ENCODE assay signal across 18 mouse cellular contexts in genomic region chr9:78473588-78473987, GRCm38 (mm10). TPM values are rescaled to one million over a fixed set of nuclear protein-coding genes. Genes with fewer than 3 reads are reported as not detected.
DNase-seq lines count a peak whose midpoint lies in the region; ATAC-seq and TF ChIP-seq lines count a peak whose summit lies in the region.
"Had no signal": no experiment of that assay in that cellular context is flagged by ENCODE, and none has a peak within 500 bp of the region (broad histone marks: within the 10 kb centered on the region; RNA-seq: fewer than 3 reads in every experiment).

No protein-coding gene starts in this region.

- 67% methylated on average over 8 of the region's 8 CpGs for WGBS in forebrain, postnatal 0 days
- 92% methylated on average over 8 of the region's 8 CpGs for WGBS in forebrain, embryonic 10.5 days
- 79% methylated on average over 8 of the region's 8 CpGs for WGBS in midbrain, postnatal 0 days
- 90% methylated on average over 8 of the region's 8 CpGs for WGBS in midbrain, embryonic 13.5 days
- WGBS in stomach, postnatal 0 days = 70% methylated on average over 8 of the region's 8 CpGs

- H3K4me1 ChIP-seq in forebrain, postnatal 0 days (ENCODE audit: insufficient read depth) = no peaks in the 10 kb centered on the region
- peaks cover 5% of the 10 kb centered on the region; the same call in 1 of the 2 replicates for H3K4me1 ChIP-seq in forebrain, embryonic 10.5 days
- H3K4me1 ChIP-seq in midbrain, postnatal 0 days (ENCODE audit: insufficient read depth, low read length) = no peaks in the 10 kb centered on the region
- peaks cover 11% of the 10 kb centered on the region for H3K4me1 ChIP-seq in midbrain, embryonic 13.5 days (replicated peaks)
- no peaks in the 10 kb centered on the region for H3K4me1 ChIP-seq in stomach, postnatal 0 days (replicated peaks; ENCODE audit: control insufficient read depth, insufficient read depth)
- H3K4me1 ChIP-seq: midbrain, embryonic 12.5 days had no signal

- no peak overlapping the region for H3K9ac ChIP-seq in forebrain, postnatal 0 days
- H3K9ac ChIP-seq in midbrain, postnatal 0 days (replicated peaks; ENCODE audit: low read length, poor library complexity, severe bottlenecking) = no peak overlapping the region
- no peak overlapping the region for H3K9ac ChIP-seq in midbrain, embryonic 13.5 days (replicated peaks)
- no peak overlapping the region for H3K9ac ChIP-seq in stomach, postnatal 0 days (ENCODE audit: low read length)
- H3K9ac ChIP-seq: hindbrain, embryonic 15.5 days; midbrain, embryonic 12.5 days had no signal

- no peaks in the 10 kb centered on the region for H3K27me3 ChIP-seq in forebrain, postnatal 0 days (ENCODE audit: insufficient read depth, low read length)
- H3K27me3 ChIP-seq in forebrain, embryonic 10.5 days (ENCODE audit: poor library complexity, severe bottlenecking) = no peaks in the 10 kb centered on the region
- H3K27me3 ChIP-seq in midbrain, postnatal 0 days (ENCODE audit: insufficient read depth, low read length) = no peaks in the 10 kb centered on the region
- H3K27me3 ChIP-seq in midbrain, embryonic 13.5 days = no peaks in the 10 kb centered on the region
- H3K27me3 ChIP-seq in stomach, postnatal 0 days (ENCODE audit: control insufficient read depth, insufficient read depth, low read length) = no peaks in the 10 kb centered on the region
- H3K27me3 ChIP-seq: hindbrain, embryonic 15.5 days; midbrain, embryonic 12.5 days had no signal

- no peaks in the 10 kb centered on the region for H3K9me3 ChIP-seq in forebrain, postnatal 0 days (ENCODE audit: low read length)
- no peaks in the 10 kb centered on the region for H3K9me3 ChIP-seq in forebrain, embryonic 10.5 days
- H3K9me3 ChIP-seq in midbrain, postnatal 0 days (ENCODE audit: low read length) = no peaks in the 10 kb centered on the region
- H3K9me3 ChIP-seq in midbrain, embryonic 13.5 days = no peaks in the 10 kb centered on the region
- H3K9me3 ChIP-seq in stomach, postnatal 0 days (ENCODE audit: control insufficient read depth, low read length) = no peaks in the 10 kb centered on the region
- H3K9me3 ChIP-seq: hindbrain, embryonic 15.5 days; midbrain, embryonic 12.5 days had no signal

- no peak overlapping the region for H3K4me3 ChIP-seq in forebrain, postnatal 0 days (ENCODE audit: low read depth, low read length)
- H3K4me3 ChIP-seq in forebrain, embryonic 10.5 days = no peak overlapping the region
- H3K4me3 ChIP-seq in midbrain, postnatal 0 days (ENCODE audit: low read depth, low read length) = no peak overlapping the region
- H3K4me3 ChIP-seq in midbrain, embryonic 13.5 days (replicated peaks) = no peak overlapping the region
- H3K4me3 ChIP-seq in stomach, postnatal 0 days (ENCODE audit: low read depth, low read length) = no peak overlapping the region
- H3K4me3 ChIP-seq: hindbrain, embryonic 15.5 days; midbrain, embryonic 12.5 days had no signal

- TF ChIP-seq CTCF in forebrain, postnatal 0 days (IDR thresholded peaks at IDR 0.05; ENCODE audit: low read depth) = no peak
- TF ChIP-seq CTCF in midbrain, postnatal 0 days (IDR thresholded peaks at IDR 0.05) = no peak
- no peak for TF ChIP-seq CTCF in stomach, postnatal 0 days (IDR thresholded peaks at IDR 0.05; ENCODE audit: low read depth)

- no peak overlapping the region for H3K27ac ChIP-seq in forebrain, postnatal 0 days (ENCODE audit: low read depth, low read length)
- no peak overlapping the region for H3K27ac ChIP-seq in forebrain, embryonic 10.5 days
- no peak overlapping the region for H3K27ac ChIP-seq in midbrain, postnatal 0 days (ENCODE audit: low read depth, low read length)
- H3K27ac ChIP-seq in midbrain, embryonic 13.5 days = no peak overlapping the region
- H3K27ac ChIP-seq in stomach, postnatal 0 days (replicated peaks) = no peak overlapping the region
- H3K27ac ChIP-seq: hindbrain, embryonic 15.5 days; macrophage; midbrain, embryonic 12.5 days had no signal

- no peak for ATAC-seq in forebrain, postnatal 0 days
- no peak for ATAC-seq in midbrain, postnatal 0 days (ENCODE audit: low FRiP score)
- ATAC-seq in midbrain, embryonic 13.5 days = no peak
- no peak for ATAC-seq in stomach, postnatal 0 days (ENCODE audit: low FRiP score, low TSS enrichment)
- ATAC-seq: activated CD4-positive, CD25-positive, alpha-beta regulatory T cell, adult 4 months; intestine, postnatal 0 days had no signal

- no peak for TF ChIP-seq EP300 in stomach, postnatal 0 days (optimal IDR thresholded peaks at IDR 0.05)

- DNase-seq in forebrain, postnatal 0 days = peak; percentile 11
- no peak for DNase-seq in forebrain, embryonic 10.5 days (ENCODE audit: extremely low spot score, low spot score)
- DNase-seq in midbrain, postnatal 0 days (ENCODE audit: low spot score) = peak; percentile 22
- peak; percentile 81 for DNase-seq in R1 (ENCODE audit: low read depth, low spot score)
- DNase-seq in retina, postnatal 1 day = peak; percentile 50
- DNase-seq in stomach, postnatal 0 days (ENCODE audit: low spot score) = no peak
- DNase-seq: adrenal gland, postnatal 25 days; cerebellum, adult 8-10 months; gastrocnemius, postnatal 10 days; lung, adult 2 months; right cerebral cortex, postnatal 14 days; thymus, postnatal 25 days had no signal

- H3K4me2 ChIP-seq in forebrain, postnatal 0 days (ENCODE audit: low read depth) = no peak overlapping the region
- no peak overlapping the region for H3K4me2 ChIP-seq in midbrain, postnatal 0 days (ENCODE audit: low read depth, low read length, poor library complexity, severe bottlenecking)
- H3K4me2 ChIP-seq in midbrain, embryonic 13.5 days (replicated peaks) = no peak overlapping the region
- H3K4me2 ChIP-seq in stomach, postnatal 0 days (replicated peaks; ENCODE audit: low read depth) = no peak overlapping the region
- H3K4me2 ChIP-seq: hindbrain, embryonic 15.5 days; midbrain, embryonic 12.5 days had no signal

- H3K36me3 ChIP-seq in forebrain, postnatal 0 days (ENCODE audit: insufficient read depth) = peaks cover 53% of the 10 kb centered on the region
- H3K36me3 ChIP-seq in forebrain, embryonic 10.5 days (replicated peaks) = peaks cover 91% of the 10 kb centered on the region
- peaks cover 20% of the 10 kb centered on the region for H3K36me3 ChIP-seq in midbrain, postnatal 0 days (ENCODE audit: insufficient read depth, low read length)
- peaks cover 76% of the 10 kb centered on the region for H3K36me3 ChIP-seq in midbrain, embryonic 13.5 days
- peaks cover 17% of the 10 kb centered on the region; the same call in 1 of the 2 replicates for H3K36me3 ChIP-seq in stomach, postnatal 0 days (ENCODE audit: control insufficient read depth, insufficient read depth, low read length)

RNA-seq across cellular contexts. Expression of gene Eef1a1, which starts 15.4 kb away (rescaled TPM):
- total RNA-seq in forebrain, postnatal 0 days (2014; rRNA removed) = 9,311 and 11,752 TPM in 2 replicates
- 2,982 and 3,284 TPM in 2 replicates for polyA plus RNA-seq in forebrain, postnatal 0 days (2015; fragmentation: Nextera tagmentation; extraction: Ambion mirVana)
- polyA plus RNA-seq in forebrain, embryonic 10.5 days (2016; fragmentation: Nextera tagmentation; extraction: Ambion mirVana) = 3,994 and 4,016 TPM in 2 replicates
- 6,169 and 7,035 TPM in 2 replicates for total RNA-seq in midbrain, postnatal 0 days (2014; rRNA removed)
- 2,410 and 2,461 TPM in 2 replicates for polyA plus RNA-seq in midbrain, postnatal 0 days (2015; fragmentation: Nextera tagmentation; extraction: Ambion mirVana)
- polyA plus RNA-seq in midbrain, embryonic 13.5 days (2015; fragmentation: Nextera tagmentation; extraction: Ambion mirVana) = 3,693 and 3,771 TPM in 2 replicates
- polyA plus RNA-seq in stomach, postnatal 0 days (2015; fragmentation: Nextera tagmentation; extraction: Ambion mirVana) = 2,673 and 2,818 TPM in 2 replicates

RNA-seq across cellular contexts. Expression of gene Gm17324, which starts 25.0 kb away (rescaled TPM):
- 1.2 and 1.7 TPM in 2 replicates for total RNA-seq in forebrain, postnatal 0 days (2014; rRNA removed)
- polyA plus RNA-seq in forebrain, postnatal 0 days (2015; fragmentation: Nextera tagmentation; extraction: Ambion mirVana) = 2.8 and 3.3 TPM in 2 replicates
- polyA plus RNA-seq in forebrain, embryonic 10.5 days (2016; fragmentation: Nextera tagmentation; extraction: Ambion mirVana) = 0.58 and 0.88 TPM in 2 replicates
- total RNA-seq in midbrain, postnatal 0 days (2014; rRNA removed) = 0.47 and 5.4 TPM in 2 replicates
- 3.7 and 4.1 TPM in 2 replicates for polyA plus RNA-seq in midbrain, postnatal 0 days (2015; fragmentation: Nextera tagmentation; extraction: Ambion mirVana)
- polyA plus RNA-seq in midbrain, embryonic 13.5 days (2015; fragmentation: Nextera tagmentation; extraction: Ambion mirVana) = 0.58 and 1.0 TPM in 2 replicates
- 0.72 and 1.1 TPM in 2 replicates for polyA plus RNA-seq in stomach, postnatal 0 days (2015; fragmentation: Nextera tagmentation; extraction: Ambion mirVana)
- total RNA-seq: adrenal gland, postnatal 25 days; gastrocnemius, postnatal 10 days had no signal
- polyA plus RNA-seq: activated CD4-positive, CD25-positive, alpha-beta regulatory T cell, adult 4 months; lung, adult 2 months; macrophage had no signal

RNA-seq across cellular contexts. Expression of gene Mto1, which starts 25.6 kb away (rescaled TPM):
- 27.5 and 27.8 TPM in 2 replicates for total RNA-seq in forebrain, postnatal 0 days (2014; rRNA removed)
- polyA plus RNA-seq in forebrain, postnatal 0 days (2015; fragmentation: Nextera tagmentation; extraction: Ambion mirVana) = 15.9 and 19.6 TPM in 2 replicates
- polyA plus RNA-seq in forebrain, embryonic 10.5 days (2016; fragmentation: Nextera tagmentation; extraction: Ambion mirVana) = 23.5 and 26.1 TPM in 2 replicates
- total RNA-seq in midbrain, postnatal 0 days (2014; rRNA removed) = 27.1 and 27.5 TPM in 2 replicates
- 18.5 and 18.7 TPM in 2 replicates for polyA plus RNA-seq in midbrain, postnatal 0 days (2015; fragmentation: Nextera tagmentation; extraction: Ambion mirVana)
- 25.4 and 26.3 TPM in 2 replicates for polyA plus RNA-seq in midbrain, embryonic 13.5 days (2015; fragmentation: Nextera tagmentation; extraction: Ambion mirVana)
- polyA plus RNA-seq in stomach, postnatal 0 days (2015; fragmentation: Nextera tagmentation; extraction: Ambion mirVana) = 11.7 and 12.1 TPM in 2 replicates

RNA-seq across cellular contexts. Expression of gene Cgas, which starts 30.6 kb away (rescaled TPM):
- 0.85 and 0.90 TPM in 2 replicates for total RNA-seq in forebrain, postnatal 0 days (2014; rRNA removed)
- 0.33 and 0.47 TPM in 2 replicates for polyA plus RNA-seq in forebrain, postnatal 0 days (2015; fragmentation: Nextera tagmentation; extraction: Ambion mirVana)
- polyA plus RNA-seq in forebrain, embryonic 10.5 days (2016; fragmentation: Nextera tagmentation; extraction: Ambion mirVana) = 0.27 and 0.32 TPM in 2 replicates
- total RNA-seq in midbrain, postnatal 0 days (2014; rRNA removed) = 0.55 and 0.71 TPM in 2 replicates
- 0.56 and 0.74 TPM in 2 replicates for polyA plus RNA-seq in midbrain, postnatal 0 days (2015; fragmentation: Nextera tagmentation; extraction: Ambion mirVana)
- 0.46 and 0.51 TPM in 2 replicates for polyA plus RNA-seq in midbrain, embryonic 13.5 days (2015; fragmentation: Nextera tagmentation; extraction: Ambion mirVana)
- 1.4 and 1.6 TPM in 2 replicates for polyA plus RNA-seq in stomach, postnatal 0 days (2015; fragmentation: Nextera tagmentation; extraction: Ambion mirVana)

Comparison
In these comparisons a context has a peak if more than half of its experiments do, and no peak if none do; other contexts are left out.
1. DNase-seq: peak in forebrain, postnatal 0 days (single experiment), midbrain, postnatal 0 days (single experiment), R1 (single experiment) and retina, postnatal 1 day (single experiment); none in forebrain, embryonic 10.5 days (single experiment) and stomach, postnatal 0 days (single experiment).